Mouse (Mus musculus) cerebellum, adult 11-12 months (tissue): Measurements from ENCODE around the gene Ghdc.

Source experiments
- DNase-seq: peaks from one replicate; pipeline ENCODE4 v3.0.0; 2022

Gene Ghdc

GRCm38 (mm10) chr11:100770646-100771408 lies at the start of gene Ghdc:
Gene Ghdc, minus strand, starts transcription at chr11:100770957.
- peak; percentile 64 for DNase-seq

- DNase-seq: no peak
Observed at GRCm38 (mm10) chr11:100820047-100820446, 49.3 kb upstream of the Ghdc start.

GRCm38 (mm10) chr11:100819626-100820025 lies 48.9 kb upstream of the Ghdc start:
- no peak for DNase-seq

GRCm38 (mm10) chr11:100819048-100819447 lies 48.3 kb upstream of the Ghdc start:
- DNase-seq: no peak

GRCm38 (mm10) chr11:100818359-100819012 lies 47.7 kb upstream of the Ghdc start:
- no peak for DNase-seq

- peak; percentile 80 for DNase-seq
Observed at GRCm38 (mm10) chr11:100817311-100817710, 46.6 kb upstream of the Ghdc start.

GRCm38 (mm10) chr11:100816801-100817200 lies 46.0 kb upstream of the Ghdc start:
- DNase-seq: peak; percentile 76

- DNase-seq: no peak
Observed at GRCm38 (mm10) chr11:100816342-100816741, 45.6 kb upstream of the Ghdc start.

- DNase-seq: peak; percentile 62
Observed at GRCm38 (mm10) chr11:100814498-100814897, 43.7 kb upstream of the Ghdc start.

- no peak for DNase-seq
Observed at GRCm38 (mm10) chr11:100811132-100811531, 40.4 kb upstream of the Ghdc start.

- no peak for DNase-seq
Observed at GRCm38 (mm10) chr11:100810516-100810915, 39.8 kb upstream of the Ghdc start.

- DNase-seq: no peak
Observed at GRCm38 (mm10) chr11:100806380-100807305, 35.9 kb upstream of the Ghdc start.

GRCm38 (mm10) chr11:100805535-100805934 lies 34.8 kb upstream of the Ghdc start:
- no peak for DNase-seq

- no peak for DNase-seq
Observed at GRCm38 (mm10) chr11:100804409-100804808, 33.7 kb upstream of the Ghdc start.

GRCm38 (mm10) chr11:100799426-100799825 lies 28.7 kb upstream of the Ghdc start:
- DNase-seq: no peak

- DNase-seq: no peak
Observed at GRCm38 (mm10) chr11:100796585-100796984, 25.8 kb upstream of the Ghdc start.

- no peak for DNase-seq
Observed at GRCm38 (mm10) chr11:100795386-100795785, 24.6 kb upstream of the Ghdc start.

- DNase-seq: no peak
Observed at GRCm38 (mm10) chr11:100791457-100792049, 20.8 kb upstream of the Ghdc start.

- DNase-seq: peak; percentile 70
Observed at GRCm38 (mm10) chr11:100790644-100791043, 19.9 kb upstream of the Ghdc start.

GRCm38 (mm10) chr11:100789702-100790101 lies 18.9 kb upstream of the Ghdc start:
- no peak for DNase-seq

GRCm38 (mm10) chr11:100785774-100786173 lies 15.0 kb upstream of the Ghdc start:
- DNase-seq: no peak

- no peak for DNase-seq
Observed at GRCm38 (mm10) chr11:100784286-100784685, 13.5 kb upstream of the Ghdc start.

GRCm38 (mm10) chr11:100782568-100782967 lies 11.8 kb upstream of the Ghdc start:
- DNase-seq: no peak
